Mouse (Mus musculus): ENCODE measurements around the gene Mrps23.

DNA sequence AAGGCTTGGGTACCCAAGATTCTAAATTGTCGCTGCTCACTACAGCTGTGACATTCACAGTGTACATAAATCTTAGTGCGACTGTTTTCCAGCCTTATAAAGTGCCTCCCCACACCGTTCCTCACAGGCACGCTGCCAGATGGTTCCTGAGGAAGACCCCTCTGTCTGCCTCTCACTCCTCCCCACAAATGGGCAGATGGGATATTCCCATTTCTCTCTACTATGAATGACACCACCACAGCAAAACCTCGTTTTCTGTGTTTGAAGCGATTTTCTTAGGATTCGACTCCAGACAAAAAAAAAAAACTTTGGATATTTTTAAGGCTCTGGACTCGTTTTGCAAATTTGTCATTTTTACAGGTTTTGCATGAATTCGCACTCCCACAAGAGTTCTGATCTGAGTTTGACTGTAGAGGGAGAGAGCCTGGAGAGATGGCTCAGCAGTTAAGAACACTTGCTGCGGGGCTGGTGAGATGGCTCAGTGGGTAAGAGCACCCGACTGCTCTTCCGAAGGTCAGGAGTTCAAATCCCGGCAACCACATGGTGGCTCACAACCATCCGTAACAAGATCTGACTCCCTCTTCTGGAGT, 41.5 kb downstream of the Mrps23 start:
- TF ChIP-seq FLI1 (IDR thresholded peaks at IDR 0.05; ENCODE audit: low read length) (no peak), GATA1 (IDR thresholded peaks at IDR 0.05; ENCODE audit: borderline replicate concordance, low read length) (no peak)
